Mouse (Mus musculus): Measurements from ENCODE around the gene Akirin2.

DNA sequence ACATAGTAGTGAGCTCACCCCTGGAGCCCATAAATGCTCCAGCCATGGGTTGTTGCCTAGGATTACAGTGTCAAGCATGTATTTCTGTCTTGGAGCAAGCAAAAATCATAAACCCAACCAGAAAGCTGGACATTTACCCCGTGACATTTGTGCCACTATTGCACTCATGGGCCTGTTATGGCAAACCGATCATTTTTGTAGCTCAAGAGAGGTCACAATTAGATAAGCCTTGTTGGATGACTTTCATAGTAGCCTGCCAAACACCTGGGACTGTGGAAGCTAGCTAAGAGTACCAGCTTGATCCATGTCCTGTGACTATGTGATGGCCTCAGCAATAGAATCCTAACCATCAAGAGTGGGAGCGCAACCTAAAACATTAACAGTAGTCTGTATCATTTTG lies 4.9 kb downstream of the Akirin2 start:
- TF ChIP-seq CTCF (IDR thresholded peaks at IDR 0.05; ENCODE audit: extremely low read depth, insufficient read depth, insufficient read length, insufficient replicate concordance) (no peak), POLR2A (IDR thresholded peaks at IDR 0.05; ENCODE audit: low read depth, low read length) (no peak)

All from spleen, adult 2 months (tissue).